ENCODE assay signal across 8 mouse cellular contexts in the genomic region with DNA sequence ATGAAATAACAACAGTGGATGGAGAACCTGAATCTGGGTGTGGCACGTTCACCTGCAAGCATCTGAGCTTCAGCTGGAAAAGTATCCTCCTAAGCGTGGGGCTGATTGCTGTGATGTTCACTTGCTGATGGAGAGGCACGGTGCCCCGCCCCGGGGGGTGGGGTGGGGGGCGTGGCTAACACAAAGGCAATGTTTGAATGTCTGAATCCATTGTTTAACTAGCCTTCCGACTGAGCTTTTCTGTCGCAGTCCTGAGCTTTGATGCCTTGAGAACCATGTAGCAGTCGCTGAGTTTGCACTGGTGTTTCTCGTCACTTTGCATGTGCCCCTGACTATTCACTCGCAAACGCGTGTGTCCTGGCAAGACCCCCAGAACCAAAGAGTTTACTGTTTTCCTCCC.
DNase-seq lines count a peak whose midpoint lies in the region; ATAC-seq and TF ChIP-seq lines count a peak whose summit lies in the region.

No protein-coding gene starts in this region.

- 21% methylated on average over 13 of the region's 13 CpGs for WGBS in heart, postnatal 0 days
- WGBS in lung, embryonic 15.5 days = 7% methylated on average over 13 of the region's 13 CpGs
- 11% methylated on average over 13 of the region's 13 CpGs for WGBS in stomach, embryonic 16.5 days

- TF ChIP-seq EP300 in heart, postnatal 0 days (IDR thresholded peaks at IDR 0.05; ENCODE audit: low read depth) = no peak

- H3K9ac ChIP-seq in heart, postnatal 0 days (replicated peaks; ENCODE audit: low read depth, low read length) = no peak overlapping the region
- H3K9ac ChIP-seq in lung, embryonic 15.5 days = no peak overlapping the region; the same call in 1 of the 2 replicates
- no peak overlapping the region for H3K9ac ChIP-seq in stomach, embryonic 16.5 days (ENCODE audit: low read length)

- no peak overlapping the region for H3K4me3 ChIP-seq in layer of hippocampus, adult 2 months
- H3K4me3 ChIP-seq in heart, postnatal 0 days (ENCODE audit: low read depth, low read length) = peak overlapping the region; percentile 22; the same call in 1 of the 2 replicates
- peak overlapping the region; percentile 24 for H3K4me3 ChIP-seq in lung, embryonic 15.5 days
- H3K4me3 ChIP-seq in stomach, embryonic 16.5 days (replicated peaks; ENCODE audit: low read length) = peak overlapping the region; percentile 32

- no peaks in the 10 kb centered on the region for H3K9me3 ChIP-seq in heart, postnatal 0 days (replicated peaks; ENCODE audit: control insufficient read depth, low read length)
- no peaks in the 10 kb centered on the region for H3K9me3 ChIP-seq in lung, embryonic 15.5 days
- no peaks in the 10 kb centered on the region for H3K9me3 ChIP-seq in stomach, embryonic 16.5 days (replicated peaks; ENCODE audit: control insufficient read depth, low read length)

- H3K36me3 ChIP-seq in heart, postnatal 0 days (replicated peaks; ENCODE audit: control insufficient read depth, insufficient read depth, low read length) = no peaks in the 10 kb centered on the region
- H3K36me3 ChIP-seq in lung, embryonic 15.5 days = no peaks in the 10 kb centered on the region
- H3K36me3 ChIP-seq in stomach, embryonic 16.5 days (ENCODE audit: control insufficient read depth, insufficient read depth, low read length) = no peaks in the 10 kb centered on the region

- peak overlapping the region; percentile 42 for H3K4me2 ChIP-seq in heart, postnatal 0 days (ENCODE audit: low read depth, low read length)
- peak overlapping the region; percentile 49 for H3K4me2 ChIP-seq in lung, embryonic 15.5 days
- H3K4me2 ChIP-seq in stomach, embryonic 16.5 days (ENCODE audit: low read depth, low read length) = peak overlapping the region; percentile 49

- peaks cover 5% of the 10 kb centered on the region; the same call in 1 of the 2 replicates for H3K4me1 ChIP-seq in heart, postnatal 0 days (ENCODE audit: control insufficient read depth, insufficient read depth)
- H3K4me1 ChIP-seq in lung, embryonic 15.5 days = peaks cover 31% of the 10 kb centered on the region
- H3K4me1 ChIP-seq in stomach, embryonic 16.5 days (ENCODE audit: control insufficient read depth, insufficient read depth, low read length) = peaks cover 12% of the 10 kb centered on the region

- no peaks in the 10 kb centered on the region for H3K27me3 ChIP-seq in heart, postnatal 0 days (ENCODE audit: control insufficient read depth, insufficient read depth, low read length)
- no peaks in the 10 kb centered on the region for H3K27me3 ChIP-seq in lung, embryonic 15.5 days
- H3K27me3 ChIP-seq in stomach, embryonic 16.5 days (ENCODE audit: control insufficient read depth, insufficient read depth, low read length) = no peaks in the 10 kb centered on the region

- no peak for ATAC-seq in heart, postnatal 0 days (ENCODE audit: insufficient read depth, low read depth)
- peak; percentile 59; the same call in 1 of the 2 replicates for ATAC-seq in lung, embryonic 15.5 days (ENCODE audit: borderline replicate concordance, extremely low read depth, low FRiP score, low TSS enrichment)
- ATAC-seq in stomach, embryonic 16.5 days (ENCODE audit: insufficient read depth, low FRiP score) = no peak

- no peak for TF ChIP-seq POLR2A in brain, embryonic 14.5 days (IDR thresholded peaks at IDR 0.05; ENCODE audit: borderline replicate concordance, extremely low read depth, insufficient read depth, insufficient read length, poor library complexity, severe bottlenecking)

- TF ChIP-seq CTCF in layer of hippocampus, adult 2 months (conservative IDR thresholded peaks at IDR 0.05) = no peak
- no peak for TF ChIP-seq CTCF in brain, embryonic 14.5 days (IDR thresholded peaks at IDR 0.05; ENCODE audit: borderline replicate concordance, extremely low read depth, insufficient read depth, insufficient read length)
- TF ChIP-seq CTCF in heart, postnatal 0 days (IDR thresholded peaks at IDR 0.05; ENCODE audit: low read depth) = no peak

- no peak overlapping the region for H3K27ac ChIP-seq in layer of hippocampus, adult 2 months
- no peak overlapping the region for H3K27ac ChIP-seq in heart, postnatal 0 days (ENCODE audit: low read depth)
- peak overlapping the region; percentile 25; the same call in 1 of the 2 replicates for H3K27ac ChIP-seq in lung, embryonic 15.5 days
- no peak overlapping the region for H3K27ac ChIP-seq in stomach, embryonic 16.5 days (ENCODE audit: low read length)

- DNase-seq in layer of hippocampus, adult 9-11 months = peak; percentile 26
- no peak for DNase-seq in layer of hippocampus, adult 2 months (ENCODE audit: low spot score in 2 of 2)
- DNase-seq in brain, embryonic 14.5 days (ENCODE audit: low read depth) = peak; percentile 77
- DNase-seq in heart, postnatal 0 days (ENCODE audit: low spot score) = no peak
- no peak for DNase-seq in gastrocnemius, adult 18-20 months (ENCODE audit: low spot score)
- DNase-seq in layer of hippocampus, adult 8-10 months (ENCODE audit: low spot score in 2 of 2) = no peak

Comparison
In these comparisons a context has a peak if more than half of its experiments do, and no peak if none do; other contexts are left out.
1. DNase-seq: peak in layer of hippocampus, adult 9-11 months (single experiment) and brain, embryonic 14.5 days (single experiment); none in layer of hippocampus, adult 2 months (0 of 2), heart, postnatal 0 days (single experiment), gastrocnemius, adult 18-20 months (single experiment) and layer of hippocampus, adult 8-10 months (0 of 2).
2. Peak in every context shown above with its lines, with median percentiles within 50 percentile points of each other: H3K4me2 ChIP-seq.